Mouse (Mus musculus): ENCODE data around the gene Akt3.

Gene Akt3

GRCm38 (mm10) chr1:176982671-176983070 is 275.3 kb downstream of the Akt3 start:
- no peak for DNase-seq (ENCODE audit: extremely low spot score)

GRCm38 (mm10) chr1:176981511-176981910 is 276.5 kb downstream of the Akt3 start:
- DNase-seq (ENCODE audit: extremely low spot score): no peak

- no peak for DNase-seq (ENCODE audit: extremely low spot score)
Measured at GRCm38 (mm10) chr1:176980801-176981400, 277.1 kb downstream of the Akt3 start.

GRCm38 (mm10) chr1:176980140-176980539 is 277.9 kb downstream of the Akt3 start:
- no peak for DNase-seq (ENCODE audit: extremely low spot score)

GRCm38 (mm10) chr1:176979235-176979634 is 278.8 kb downstream of the Akt3 start:
- DNase-seq (ENCODE audit: extremely low spot score): no peak

- DNase-seq (ENCODE audit: extremely low spot score): no peak
Measured at GRCm38 (mm10) chr1:176973356-176974088, 284.5 kb downstream of the Akt3 start.

- DNase-seq (ENCODE audit: extremely low spot score): no peak
Measured at GRCm38 (mm10) chr1:176971479-176971797, 286.6 kb downstream of the Akt3 start.

- DNase-seq (ENCODE audit: extremely low spot score): no peak
Measured at GRCm38 (mm10) chr1:176970635-176971478, 287.1 kb downstream of the Akt3 start.

All from embryo, embryonic 9.5 days (tissue).